Mouse (Mus musculus) heart, postnatal 0 days (tissue): ENCODE data around the gene Adamts3. TPM values are rescaled to one million over a fixed set of nuclear protein-coding genes. Genes with fewer than 3 reads are reported as not detected.

Experiments used
- ATAC-seq: fragments of 200-750 bp; cut with Nextera tagmentation; 2 replicates; pipeline ENCODE4 v1.8.0; 2017; ENCODE audit warnings: low read depth, moderate number of reproducible peaks, moderate library complexity; ENCODE audit not compliant: insufficient read depth
- DNase-seq: peaks from one replicate; pipeline ENCODE4 v3.0.0-alpha.2; 2016; ENCODE audit warnings: low spot score
- H3K27ac ChIP-seq: fragments of 300-500 bp; sonication (generic); 2 replicates; pipeline ENCODE4 v1.5.1; 2014; ENCODE audit warnings: low read depth, mild to moderate bottlenecking
- H3K27me3 ChIP-seq: fragments of 300-500 bp; sonication (generic); 2 replicates; pipeline ENCODE4 v1.6.1; 2014; ENCODE audit warnings: low read length, mixed read lengths; ENCODE audit not compliant: control insufficient read depth, insufficient read depth
- H3K36me3 ChIP-seq: fragments of 300-500 bp; sonication (generic); replicated peaks from 2 replicates; pipeline ENCODE4 v1.6.1; 2014; ENCODE audit warnings: low read length, mixed read lengths; ENCODE audit not compliant: control insufficient read depth, insufficient read depth
- H3K4me1 ChIP-seq: fragments of 300-500 bp; sonication (generic); 2 replicates; pipeline ENCODE4 v1.6.1; 2014; ENCODE audit warnings: antibody characterized with exemption; ENCODE audit not compliant: control insufficient read depth, insufficient read depth
- H3K4me2 ChIP-seq: fragments of 300-500 bp; sonication (generic); 2 replicates; pipeline ENCODE4 v1.6.1; 2014; ENCODE audit warnings: low read depth, mild to moderate bottlenecking, low read length, moderate library complexity
- H3K4me3 ChIP-seq: fragments of 300-500 bp; sonication (generic); 2 replicates; pipeline ENCODE4 v1.5.1; 2014; ENCODE audit warnings: low read depth, low read length
- H3K9ac ChIP-seq: fragments of 300-500 bp; sonication (generic); replicated peaks from 2 replicates; pipeline ENCODE4 v1.6.1; 2014; ENCODE audit warnings: low read depth, low read length, mixed read lengths
- H3K9me3 ChIP-seq: fragments of 300-500 bp; sonication (generic); replicated peaks from 2 replicates; pipeline ENCODE4 v1.6.1; 2016; ENCODE audit warnings: low read length; ENCODE audit not compliant: control insufficient read depth
- CTCF ChIP-seq: IDR thresholded peaks from 2 replicates; pipeline ENCODE4 v1.5.1; 2016; ENCODE audit warnings: antibody characterized with exemption, control low read depth, low read depth
- EP300 ChIP-seq: IDR thresholded peaks from 2 replicates; pipeline ENCODE4 v1.6.1; 2016; ENCODE audit warnings: antibody characterized with exemption, low read depth
- WGBS: fragments of 180-500 bp; shearing (Covaris S2); extraction: QIAGEN DNeasy Blood & Tissue Kit; methylation state at CpG from one replicate; pipeline ENCODE4 v1.1.7; 2014; 5-methylcytosine and 5-hydroxymethylcytosine counted together
- polyA plus RNA-seq: library from polyadenylated mRNA; unstranded; fragments of >200 nt; fragmentation: Nextera tagmentation; extraction: Ambion mirVana; gene quantifications from 2 replicates; pipeline ENCODE4 v1.2.1, GENCODE M21; 2015
- total RNA-seq: library from RNA; depleted of rRNA; stranded (reverse); fragments of >200 nt; gene quantifications from 2 replicates; pipeline ENCODE4 v1.2.3, GENCODE M21; 2014; ENCODE audit warnings: low replicate concordance

The Adamts3 gene
- total and polyA plus RNA-seq, 2 experiments from 2014 or later, result 3.8 to 8.9 TPM

GRCm38 (mm10) chr5:89760368-89760767 is 122.8 kb downstream of the Adamts3 start:
- Histone ChIP-seq H3K4me3 (no peak overlapping the region), H3K36me3 (no peaks in the 10 kb centered on the region), H3K9ac (no peak overlapping the region), H3K4me1 (no peaks in the 10 kb centered on the region), H3K27ac (no peak overlapping the region), H3K27me3 (no peaks in the 10 kb centered on the region), H3K4me2 (no peak overlapping the region), H3K9me3 (no peaks in the 10 kb centered on the region)
- ATAC-seq (no peak), DNase-seq (no peak)
- TF ChIP-seq EP300 (no peak), CTCF (no peak)
- 80% methylated on average over 4 of the region's 4 CpGs for WGBS

DNA sequence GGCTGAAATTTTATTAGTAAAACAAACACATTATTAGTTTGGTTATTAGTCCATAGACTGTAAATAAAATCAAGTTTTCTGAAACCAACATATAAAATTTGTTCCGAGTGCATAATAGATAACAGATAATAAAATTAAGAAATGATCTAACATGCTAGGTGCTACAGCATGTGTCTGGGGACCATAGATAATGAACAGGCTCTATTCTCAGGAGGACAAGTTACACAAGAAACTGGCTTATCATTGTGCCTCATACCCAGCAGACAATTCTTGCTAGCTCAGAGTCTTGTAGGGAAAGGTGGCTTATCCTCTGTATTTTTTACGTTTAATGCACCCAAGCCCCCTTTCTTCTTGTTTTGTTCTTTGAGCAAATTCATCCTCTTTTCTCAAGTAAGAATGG is 131.3 kb downstream of the Adamts3 start:
- Histone ChIP-seq H3K4me2 (no peak overlapping the region), H3K27ac (no peak overlapping the region), H3K27me3 (no peaks in the 10 kb centered on the region), H3K9ac (no peak overlapping the region), H3K4me1 (peaks cover 6% of the 10 kb centered on the region; the same call in 1 of the 2 replicates), H3K36me3 (no peaks in the 10 kb centered on the region), H3K4me3 (no peak overlapping the region), H3K9me3 (no peaks in the 10 kb centered on the region)
- 79% methylated on average over 2 of the region's 2 CpGs for WGBS
- DNase-seq (no peak), ATAC-seq (no peak)
- TF ChIP-seq EP300 (no peak), CTCF (no peak)

DNA sequence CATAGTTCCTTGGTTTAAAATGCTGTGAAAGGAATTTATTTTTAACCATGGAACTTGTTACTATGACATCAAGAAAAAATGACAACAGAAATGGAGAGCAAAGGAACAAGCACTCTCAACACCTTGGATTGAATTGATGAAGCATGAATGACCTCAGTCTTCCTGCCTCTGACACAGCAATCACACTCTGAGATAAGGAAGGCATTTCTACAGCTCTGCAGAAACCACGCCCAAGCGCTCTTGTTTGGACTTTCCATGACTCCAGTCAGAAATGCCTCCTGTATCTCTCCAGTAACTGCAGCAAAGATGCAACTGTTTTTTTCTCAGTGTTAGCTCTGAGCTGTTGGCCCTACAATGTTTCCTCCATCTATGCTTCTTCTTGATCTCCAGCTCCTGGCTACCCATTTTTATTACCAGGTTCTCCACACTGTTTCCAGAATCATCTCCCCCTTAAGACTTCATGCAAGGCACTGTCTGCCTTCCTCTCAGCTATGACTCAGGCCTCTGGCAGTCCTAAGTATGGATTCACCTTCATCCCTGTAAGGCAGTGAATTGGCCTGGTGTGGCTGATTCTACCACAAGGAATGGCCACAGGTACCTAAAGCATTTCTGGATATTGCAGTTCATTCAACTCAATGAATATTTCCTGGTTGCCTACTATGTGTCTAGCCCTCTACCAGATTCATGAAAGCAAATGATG is 134.8 kb downstream of the Adamts3 start:
- DNase-seq, result peak; percentile 56

DNA sequence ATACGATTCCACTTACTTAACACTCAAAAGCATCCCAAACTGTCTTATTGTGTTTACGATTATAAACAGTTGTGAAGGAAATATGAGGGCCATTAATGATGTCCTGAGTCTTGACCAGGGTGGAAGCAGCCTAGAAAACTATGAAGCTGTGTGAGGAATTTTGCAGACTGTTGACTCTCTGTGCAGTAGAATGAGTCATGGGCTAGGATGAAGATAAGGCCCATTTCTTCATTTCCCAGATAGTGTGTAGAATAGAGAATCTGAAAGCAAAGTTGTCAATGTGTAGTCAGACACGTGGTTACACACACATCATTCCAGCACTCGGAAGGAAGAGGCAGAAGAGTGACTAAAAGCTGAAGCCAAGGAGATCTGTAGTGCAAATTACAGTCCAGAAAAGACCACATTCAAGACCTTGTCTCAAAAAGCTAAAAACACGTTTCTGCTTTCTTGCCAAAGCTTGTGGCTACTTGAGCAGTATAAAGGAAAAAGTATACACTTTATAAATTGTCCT is 135.9 kb downstream of the Adamts3 start:
- no peak for TF ChIP-seq EP300
- no peak for TF ChIP-seq CTCF
- DNase-seq (no peak), ATAC-seq (no peak)
- Histone ChIP-seq H3K27ac (no peak overlapping the region), H3K36me3 (no peaks in the 10 kb centered on the region), H3K4me3 (no peak overlapping the region), H3K9me3 (no peaks in the 10 kb centered on the region), H3K4me2 (no peak overlapping the region), H3K9ac (no peak overlapping the region), H3K4me1 (peaks cover 6% of the 10 kb centered on the region; the same call in 1 of the 2 replicates), H3K27me3 (no peaks in the 10 kb centered on the region)
- WGBS, result 63% methylated on average over 5 of the region's 5 CpGs

More for the DNA sequence above, 134.8 kb downstream of the Adamts3 start:
- no peak overlapping the region for H3K4me2 ChIP-seq
- no peak overlapping the region for H3K9ac ChIP-seq
- H3K4me1 ChIP-seq, result peaks cover 6% of the 10 kb centered on the region; the same call in 1 of the 2 replicates
- H3K9me3 ChIP-seq, result no peaks in the 10 kb centered on the region
- WGBS, result 16% methylated on average over 2 of the region's 2 CpGs
- H3K27me3 ChIP-seq, result no peaks in the 10 kb centered on the region
- H3K4me3 ChIP-seq, result no peak overlapping the region
- TF ChIP-seq EP300 (no peak), CTCF (no peak)
- H3K27ac ChIP-seq, result peak overlapping the region; percentile 55; the same call in 1 of the 2 replicates
- peak; percentile 36; the same call in 1 of the 2 replicates for ATAC-seq
- H3K36me3 ChIP-seq, result no peaks in the 10 kb centered on the region

DNA sequence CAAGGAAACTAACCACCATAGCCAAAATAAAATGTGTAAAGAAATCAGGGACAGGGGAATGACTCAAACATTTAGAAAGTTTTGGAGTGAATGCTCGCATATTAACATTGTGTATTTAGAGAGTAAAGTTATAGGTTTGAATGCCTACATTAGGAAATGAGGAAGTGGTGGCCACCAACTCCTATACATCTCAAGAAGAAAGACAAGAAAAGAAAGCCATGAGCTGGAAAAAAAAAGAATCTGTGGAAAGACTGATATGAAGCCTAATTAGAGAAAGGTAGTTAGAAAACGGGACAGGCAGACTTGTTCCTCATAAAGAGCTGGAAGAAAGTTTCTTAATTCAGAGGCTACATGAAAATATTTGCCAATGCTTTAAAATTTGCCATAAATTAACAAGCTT is 138.0 kb downstream of the Adamts3 start:
- Histone ChIP-seq H3K4me2 (no peak overlapping the region), H3K4me3 (no peak overlapping the region), H3K4me1 (peaks cover 6% of the 10 kb centered on the region; the same call in 1 of the 2 replicates), H3K27ac (no peak overlapping the region), H3K9ac (no peak overlapping the region), H3K36me3 (no peaks in the 10 kb centered on the region), H3K27me3 (no peaks in the 10 kb centered on the region), H3K9me3 (no peaks in the 10 kb centered on the region)
- DNase-seq (no peak), ATAC-seq (no peak)
- TF ChIP-seq CTCF, result no peak
- TF ChIP-seq EP300, result no peak
- WGBS, result 73% methylated on average over 2 of the region's 2 CpGs

DNA sequence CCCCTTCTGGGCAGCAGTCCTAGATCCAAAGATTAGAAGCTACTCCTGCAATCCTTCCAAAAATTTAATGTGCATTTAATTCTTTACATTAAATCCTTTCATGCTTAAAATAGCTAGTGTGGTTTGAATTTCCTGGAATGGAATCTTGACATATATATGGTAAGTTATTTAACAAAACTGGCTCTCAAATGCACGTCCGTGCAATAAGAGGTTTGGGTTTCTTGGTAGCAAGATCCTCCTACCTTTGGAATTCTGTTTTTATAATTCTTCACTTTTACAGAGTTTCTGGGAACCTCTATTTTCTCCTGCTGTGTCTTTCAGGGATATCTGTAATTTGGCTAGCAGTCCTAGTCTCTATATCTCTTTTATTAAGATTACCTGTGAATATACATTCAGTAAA is 148.4 kb downstream of the Adamts3 start:
- H3K4me1 ChIP-seq, result no peaks in the 10 kb centered on the region
- no peak for ATAC-seq
- no peak overlapping the region for H3K4me3 ChIP-seq
- H3K9me3 ChIP-seq, result no peaks in the 10 kb centered on the region
- TF ChIP-seq EP300 (no peak), CTCF (no peak)
- DNase-seq, result no peak
- no peaks in the 10 kb centered on the region for H3K36me3 ChIP-seq
- H3K27me3 ChIP-seq, result no peaks in the 10 kb centered on the region
- 79% methylated on average over 2 of the region's 2 CpGs for WGBS
- no peak overlapping the region for H3K27ac ChIP-seq
- H3K9ac ChIP-seq, result no peak overlapping the region
- H3K4me2 ChIP-seq, result no peak overlapping the region
